Mouse (Mus musculus): Measurements from ENCODE around the gene Ccdc38.
A peak's percentile ranks its signal among the peaks of the same experiment; 100 is the strongest.

Gene Ccdc38

GRCm38 (mm10) chr10:93540431-93541210 lies at the start of gene Ccdc38:
Gene Ccdc38 (plus strand): TSS chr10:93540632.
- no peak for DNase-seq (ENCODE audit: low spot score)

GRCm38 (mm10) chr10:93500864-93501263 lies 39.6 kb upstream of the Ccdc38 start:
- no peak for DNase-seq (ENCODE audit: low spot score)

GRCm38 (mm10) chr10:93501346-93501745 lies 39.1 kb upstream of the Ccdc38 start:
- DNase-seq (ENCODE audit: low spot score): no peak

- no peak for DNase-seq (ENCODE audit: low spot score)
These were observed 32.0 kb upstream of the Ccdc38 start for GRCm38 (mm10) chr10:93508383-93508970.

- DNase-seq (ENCODE audit: low spot score): no peak
These were observed 30.8 kb upstream of the Ccdc38 start for GRCm38 (mm10) chr10:93509532-93510153.

- no peak for DNase-seq (ENCODE audit: low spot score)
These were observed 25.0 kb upstream of the Ccdc38 start for GRCm38 (mm10) chr10:93515419-93515818.

GRCm38 (mm10) chr10:93515927-93516326 lies 24.5 kb upstream of the Ccdc38 start:
- no peak for DNase-seq (ENCODE audit: low spot score)

- DNase-seq (ENCODE audit: low spot score): no peak
These were observed 22.7 kb upstream of the Ccdc38 start for GRCm38 (mm10) chr10:93517754-93518153.

- DNase-seq (ENCODE audit: low spot score): no peak
These were observed 22.2 kb upstream of the Ccdc38 start for GRCm38 (mm10) chr10:93518186-93518585.

GRCm38 (mm10) chr10:93518620-93519019 lies 21.8 kb upstream of the Ccdc38 start:
- DNase-seq (ENCODE audit: low spot score): no peak

- DNase-seq (ENCODE audit: low spot score): no peak
These were observed 21.3 kb upstream of the Ccdc38 start for GRCm38 (mm10) chr10:93519159-93519558.

- no peak for DNase-seq (ENCODE audit: low spot score)
These were observed 20.7 kb upstream of the Ccdc38 start for GRCm38 (mm10) chr10:93519756-93520155.

GRCm38 (mm10) chr10:93520994-93521393 lies 19.4 kb upstream of the Ccdc38 start:
- no peak for DNase-seq (ENCODE audit: low spot score)

- DNase-seq (ENCODE audit: low spot score): no peak
These were observed 15.1 kb upstream of the Ccdc38 start for GRCm38 (mm10) chr10:93525329-93525728.

- DNase-seq (ENCODE audit: low spot score): no peak
These were observed 2.1 kb upstream of the Ccdc38 start for GRCm38 (mm10) chr10:93538287-93538686.

- DNase-seq (ENCODE audit: low spot score): no peak
These were observed 1.6 kb upstream of the Ccdc38 start for GRCm38 (mm10) chr10:93538818-93539217.

GRCm38 (mm10) chr10:93539775-93540430 lies 529 bp upstream of the Ccdc38 start, which contains the start of gene Amdhd1:
Gene Amdhd1 (minus strand): TSS chr10:93540033.
- peak; percentile 83 for DNase-seq (ENCODE audit: low spot score)

- DNase-seq (ENCODE audit: low spot score): no peak
These were observed 1.2 kb downstream of the Ccdc38 start for GRCm38 (mm10) chr10:93541585-93541984.

- no peak for DNase-seq (ENCODE audit: low spot score)
These were observed 1.9 kb downstream of the Ccdc38 start for GRCm38 (mm10) chr10:93542356-93542755.

GRCm38 (mm10) chr10:93543176-93543575 lies 2.7 kb downstream of the Ccdc38 start:
- DNase-seq (ENCODE audit: low spot score): no peak

- DNase-seq (ENCODE audit: low spot score): no peak
These were observed 3.7 kb downstream of the Ccdc38 start for GRCm38 (mm10) chr10:93544172-93544571.

GRCm38 (mm10) chr10:93547741-93548270 lies 7.4 kb downstream of the Ccdc38 start:
- DNase-seq (ENCODE audit: low spot score): no peak
